Mouse (Mus musculus): ENCODE measurements around the gene Hoxc5. TPM values are rescaled to one million over a fixed set of nuclear protein-coding genes. Genes with fewer than 3 reads are reported as not detected.

Gene Hoxc5
- polyA plus RNA-seq, 1 experiment from 2014 or later, result 5.1 TPM

DNA sequence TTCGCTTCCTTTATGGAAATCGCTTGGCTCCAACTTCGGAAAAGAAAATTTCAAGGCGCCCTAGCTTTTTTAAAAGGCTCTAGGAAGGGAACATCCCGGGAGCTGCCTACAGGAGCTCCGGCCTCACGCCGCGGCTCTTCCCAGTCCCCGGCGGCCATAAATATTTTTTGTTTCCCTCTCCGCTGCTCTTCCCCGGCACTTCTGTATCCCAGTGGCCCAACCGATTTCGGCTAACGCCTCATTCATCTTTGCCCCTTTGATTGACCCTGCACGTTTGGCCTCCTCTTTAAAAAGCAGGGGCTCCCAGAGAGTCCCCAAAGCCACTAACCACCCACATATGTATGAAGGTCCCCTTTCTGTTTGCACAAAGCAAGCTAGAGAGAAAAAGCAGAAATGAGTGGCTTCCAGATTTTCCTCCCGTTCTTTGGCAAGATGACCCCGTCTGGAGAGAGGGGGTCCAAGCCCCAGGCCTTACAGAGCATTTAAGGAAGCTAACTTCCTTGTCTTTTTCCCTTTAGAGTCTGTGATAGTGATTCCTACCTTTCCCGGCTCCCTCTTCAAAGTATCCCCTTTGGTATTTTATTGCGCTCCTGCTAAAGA, 92.2 kb downstream of the Hoxc5 start:
- Histone ChIP-seq H3K9ac (ENCODE audit: low read depth, low read length) (peak overlapping the region; percentile 71), H3K4me3 (ENCODE audit: low read length) (peak overlapping the region; percentile 40), H3K4me1 (ENCODE audit: control insufficient read depth, insufficient read depth, low read length) (peaks cover 60% of the 10 kb centered on the region), H3K27ac (ENCODE audit: low read depth, low read length) (peak overlapping the region; percentile 90), H3K36me3 (ENCODE audit: control insufficient read depth, insufficient read depth, low read length) (no peaks in the 10 kb centered on the region), H3K4me2 (replicated peaks; ENCODE audit: low read depth, low read length) (peak overlapping the region; percentile 65), H3K27me3 (ENCODE audit: control insufficient read depth, insufficient read depth, low read length) (no peaks in the 10 kb centered on the region), H3K9me3 (ENCODE audit: control insufficient read depth, low read length) (no peaks in the 10 kb centered on the region)
- 2% methylated on average over 21 of the region's 21 CpGs for WGBS
- no peak for ATAC-seq (ENCODE audit: low FRiP score, low TSS enrichment)

DNA sequence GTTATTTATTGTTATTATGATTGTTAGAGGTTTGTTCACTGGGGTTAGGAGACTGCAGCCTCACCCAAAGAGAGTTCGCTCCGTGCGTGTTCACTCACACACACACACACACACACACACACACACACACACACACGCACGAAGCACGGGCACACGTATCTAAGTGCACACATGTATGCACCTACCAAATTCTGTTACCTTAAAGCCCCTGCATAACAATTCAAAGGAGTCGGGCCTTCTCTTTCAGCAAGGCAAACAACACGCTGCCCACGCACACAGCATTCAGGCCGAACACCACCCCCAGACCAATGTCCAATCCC, 92.7 kb downstream of the Hoxc5 start:
- Histone ChIP-seq H3K27me3 (ENCODE audit: control insufficient read depth, insufficient read depth, low read length) (no peaks in the 10 kb centered on the region), H3K27ac (ENCODE audit: low read depth, low read length) (peak overlapping the region; percentile 90), H3K9me3 (ENCODE audit: control insufficient read depth, low read length) (no peaks in the 10 kb centered on the region), H3K4me1 (ENCODE audit: control insufficient read depth, insufficient read depth, low read length) (peaks cover 60% of the 10 kb centered on the region), H3K4me3 (ENCODE audit: low read length) (peak overlapping the region; percentile 40), H3K9ac (ENCODE audit: low read depth, low read length) (peak overlapping the region; percentile 71), H3K4me2 (replicated peaks; ENCODE audit: low read depth, low read length) (peak overlapping the region; percentile 65), H3K36me3 (ENCODE audit: control insufficient read depth, insufficient read depth, low read length) (no peaks in the 10 kb centered on the region)
- ATAC-seq (ENCODE audit: low FRiP score, low TSS enrichment), result no peak
- 4% methylated on average over 11 of the region's 11 CpGs for WGBS

DNA sequence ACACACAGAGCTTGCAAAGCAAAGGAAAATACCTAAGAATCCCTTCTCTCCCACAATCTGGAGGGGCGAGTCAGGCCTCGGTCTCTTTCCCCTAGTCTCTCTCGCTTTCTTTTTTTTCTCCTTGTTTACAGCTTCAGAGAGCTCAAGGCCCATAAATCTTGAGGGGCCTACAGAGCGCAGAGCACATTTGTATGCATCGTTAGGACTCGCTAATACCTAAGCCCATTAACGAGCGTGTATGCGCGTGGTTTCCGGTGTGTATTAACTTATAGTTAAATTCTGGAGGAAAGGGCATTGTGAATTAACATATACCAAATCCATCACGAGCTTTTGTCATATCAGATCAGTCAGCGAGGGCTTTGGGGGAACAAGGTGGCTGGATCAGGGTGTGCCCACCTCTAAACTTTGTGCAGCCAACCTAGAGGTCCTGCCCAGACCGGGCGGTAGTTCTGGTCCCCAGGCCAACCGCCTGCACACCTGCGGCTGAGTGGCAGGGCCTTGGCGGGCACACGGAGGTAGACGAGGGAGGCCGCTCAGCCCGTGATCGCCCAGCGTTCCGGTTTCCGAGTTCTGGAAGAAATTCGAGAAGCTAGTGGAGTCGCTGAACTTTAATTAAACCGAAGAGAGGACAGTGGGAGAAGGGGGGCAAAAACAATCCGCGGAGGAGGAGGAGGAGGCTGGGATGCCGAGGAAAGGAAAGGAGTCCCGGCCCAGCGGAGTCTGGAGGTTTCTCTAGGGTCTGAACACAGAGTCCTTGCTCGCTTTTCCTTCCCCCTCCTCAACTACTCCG, 93.3 kb downstream of the Hoxc5 start:
- no peaks in the 10 kb centered on the region for H3K36me3 ChIP-seq (ENCODE audit: control insufficient read depth, insufficient read depth, low read length)
- ATAC-seq (ENCODE audit: low FRiP score, low TSS enrichment), result peak; percentile 89
- no peaks in the 10 kb centered on the region for H3K9me3 ChIP-seq (ENCODE audit: control insufficient read depth, low read length)
- peaks cover 62% of the 10 kb centered on the region for H3K4me1 ChIP-seq (ENCODE audit: control insufficient read depth, insufficient read depth, low read length)
- H3K4me2 ChIP-seq (replicated peaks; ENCODE audit: low read depth, low read length), result peak overlapping the region; percentile 65
- peak overlapping the region; percentile 40 for H3K4me3 ChIP-seq (ENCODE audit: low read length)
- whole genome bisulfite sequencing, result 2% methylated on average over 36 of the region's 36 CpGs
- peak overlapping the region; percentile 71 for H3K9ac ChIP-seq (ENCODE audit: low read depth, low read length)
- H3K27me3 ChIP-seq (ENCODE audit: control insufficient read depth, insufficient read depth, low read length), result no peaks in the 10 kb centered on the region
- H3K27ac ChIP-seq (ENCODE audit: low read depth, low read length), result peak overlapping the region; percentile 90

DNA sequence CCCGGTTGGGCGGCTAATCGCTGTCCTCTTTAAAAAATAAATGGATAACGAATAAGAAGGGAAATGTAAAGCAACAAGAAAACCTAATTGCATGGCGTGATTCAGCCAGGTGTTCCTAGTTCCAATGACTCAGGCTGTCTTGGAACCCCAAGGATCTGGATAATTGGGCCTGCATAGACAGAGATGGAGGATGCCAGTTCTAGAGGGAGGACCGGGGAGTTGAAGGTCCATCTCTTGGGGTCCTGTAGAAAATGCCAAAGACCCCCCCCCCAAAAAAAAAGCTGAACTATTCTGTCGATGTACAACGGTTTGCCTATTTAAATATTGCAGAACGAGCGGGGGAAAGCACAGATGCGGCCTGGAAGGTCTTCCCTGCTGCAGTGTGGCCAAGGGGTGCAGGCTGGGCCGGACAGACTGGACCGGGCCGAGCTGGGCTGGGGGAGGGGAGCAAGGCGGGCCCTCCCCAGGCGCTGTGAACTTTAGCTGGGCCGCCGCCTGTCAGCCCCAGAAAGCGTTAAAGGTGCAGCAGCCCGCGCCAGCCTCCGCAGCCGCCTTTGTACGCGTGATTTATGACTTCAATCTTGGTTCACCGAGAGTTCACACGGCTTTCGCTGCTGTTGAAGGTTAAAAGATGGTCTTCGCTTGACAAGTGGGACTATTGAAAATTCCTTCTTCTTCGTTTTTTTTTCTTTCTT, 94.0 kb downstream of the Hoxc5 start:
- Histone ChIP-seq H3K4me3 (ENCODE audit: low read length) (peak overlapping the region; percentile 40), H3K36me3 (ENCODE audit: control insufficient read depth, insufficient read depth, low read length) (no peaks in the 10 kb centered on the region), H3K9ac (ENCODE audit: low read depth, low read length) (peak overlapping the region; percentile 42), H3K4me2 (replicated peaks; ENCODE audit: low read depth, low read length) (peak overlapping the region; percentile 65), H3K9me3 (ENCODE audit: control insufficient read depth, low read length) (no peaks in the 10 kb centered on the region), H3K4me1 (ENCODE audit: control insufficient read depth, insufficient read depth, low read length) (peaks cover 61% of the 10 kb centered on the region), H3K27ac (ENCODE audit: low read depth, low read length) (peak overlapping the region; percentile 90), H3K27me3 (ENCODE audit: control insufficient read depth, insufficient read depth, low read length) (no peaks in the 10 kb centered on the region)
- ATAC-seq (ENCODE audit: low FRiP score, low TSS enrichment), result peak; percentile 41
- 1% methylated on average over 30 of the region's 30 CpGs for WGBS

DNA sequence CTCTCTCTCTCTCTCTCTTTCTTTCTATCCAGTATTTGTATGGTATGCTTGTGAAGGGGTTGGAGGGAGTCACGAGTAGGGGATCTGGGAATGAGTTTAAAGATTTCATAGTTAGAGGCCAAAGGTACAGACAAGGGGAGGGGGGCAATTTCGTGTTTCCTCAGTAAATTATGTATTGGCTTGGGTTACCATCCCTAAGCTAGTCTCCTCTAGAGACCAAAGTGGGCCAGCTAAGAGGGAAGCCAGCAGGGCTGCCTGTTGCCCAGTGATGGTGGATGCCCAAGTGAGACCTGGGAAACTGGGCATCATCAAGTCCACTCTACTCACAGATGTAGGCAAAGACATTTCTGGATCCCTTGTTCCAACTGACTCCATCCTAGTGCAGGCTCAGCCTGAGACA, 94.7 kb downstream of the Hoxc5 start:
- peak overlapping the region; percentile 65 for H3K4me2 ChIP-seq (replicated peaks; ENCODE audit: low read depth, low read length)
- peaks cover 54% of the 10 kb centered on the region for H3K4me1 ChIP-seq (ENCODE audit: control insufficient read depth, insufficient read depth, low read length)
- peak overlapping the region; percentile 90 for H3K27ac ChIP-seq (ENCODE audit: low read depth, low read length)

DNA sequence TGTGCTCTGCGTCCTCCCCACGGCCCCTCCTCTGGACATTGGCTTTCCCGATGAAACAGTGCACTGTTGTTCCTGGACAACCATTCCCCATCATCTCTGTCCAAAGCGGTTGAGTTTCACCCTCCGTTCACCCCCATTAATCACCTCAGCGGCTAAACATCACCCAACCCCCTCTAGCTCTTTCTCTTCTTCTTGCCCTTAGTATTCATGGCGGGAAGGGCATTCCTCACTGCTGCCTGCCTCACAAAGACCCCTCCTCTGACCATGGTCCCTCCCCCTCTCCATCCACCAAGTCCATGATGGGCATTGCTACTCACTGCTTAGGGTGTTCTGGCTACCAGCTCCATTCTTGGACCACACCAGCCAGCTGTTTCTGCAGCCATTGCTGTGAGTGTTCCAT, 98.4 kb downstream of the Hoxc5 start:
- Histone ChIP-seq H3K9ac (ENCODE audit: low read depth, low read length) (no peak overlapping the region), H3K4me2 (replicated peaks; ENCODE audit: low read depth, low read length) (no peak overlapping the region; the same call in 1 of the 2 replicates), H3K36me3 (ENCODE audit: control insufficient read depth, insufficient read depth, low read length) (no peaks in the 10 kb centered on the region), H3K9me3 (ENCODE audit: control insufficient read depth, low read length) (no peaks in the 10 kb centered on the region), H3K4me3 (ENCODE audit: low read length) (no peak overlapping the region), H3K4me1 (ENCODE audit: control insufficient read depth, insufficient read depth, low read length) (peaks cover 60% of the 10 kb centered on the region), H3K27me3 (ENCODE audit: control insufficient read depth, insufficient read depth, low read length) (no peaks in the 10 kb centered on the region), H3K27ac (ENCODE audit: low read depth, low read length) (peak overlapping the region; percentile 57; the same call in 1 of the 2 replicates)
- ATAC-seq (ENCODE audit: low FRiP score, low TSS enrichment), result peak; percentile 40; the same call in 1 of the 2 replicates
- WGBS, result 2% methylated on average over 7 of the region's 7 CpGs

More for the DNA sequence above, 94.7 kb downstream of the Hoxc5 start:
- H3K4me3 ChIP-seq (ENCODE audit: low read length), result no peak overlapping the region
- H3K9ac ChIP-seq (ENCODE audit: low read depth, low read length), result no peak overlapping the region
- no peaks in the 10 kb centered on the region for H3K27me3 ChIP-seq (ENCODE audit: control insufficient read depth, insufficient read depth, low read length)
- no peak for ATAC-seq (ENCODE audit: low FRiP score, low TSS enrichment)
- 3% methylated on average over 2 of the region's 2 CpGs for WGBS
- H3K36me3 ChIP-seq (ENCODE audit: control insufficient read depth, insufficient read depth, low read length), result no peaks in the 10 kb centered on the region
- H3K9me3 ChIP-seq (ENCODE audit: control insufficient read depth, low read length), result no peaks in the 10 kb centered on the region

MicroRNAs within 50 kb of the gene (microRNA counts, 519-probe panel; counts per million panel counts)
- microRNA mmu-miR-615-3p, result not detected
- not detected for microRNA mmu-miR-615-5p

Small RNA genes within 50 kb of the gene (microRNA-seq; reads per million reads assigned to microRNA genes)
- gene Mir196a-2 (2,633 reads per million, percentile 86 among the genes with 10 or more reads in this experiment), gene Mir615 (6,683 reads per million, percentile 92 among the genes with 10 or more reads in this experiment)

Other genes starting within 250 kb of the Hoxc5 start
- 26.1 and 41.3 TPM in 2 replicates for gene Calcoco1, start 245.3 kb upstream of the Hoxc5 start, polyA plus RNA-seq (2014; fragmentation: Nextera tagmentation; extraction: Ambion mirVana)
- not detected in 2 replicates for gene Hoxc13, start 46.3 kb upstream of the Hoxc5 start, polyA plus RNA-seq (2014; fragmentation: Nextera tagmentation; extraction: Ambion mirVana)
- not detected in 2 replicates for gene Hoxc12, start 30.7 kb upstream of the Hoxc5 start, polyA plus RNA-seq (2014; fragmentation: Nextera tagmentation; extraction: Ambion mirVana)
- gene Hoxc11, start 13.0 kb upstream of the Hoxc5 start, polyA plus RNA-seq (2014; fragmentation: Nextera tagmentation; extraction: Ambion mirVana), result 2.9 and 4.4 TPM in 2 replicates
- gene Hoxc10, start 647 bp upstream of the Hoxc5 start, polyA plus RNA-seq (2014; fragmentation: Nextera tagmentation; extraction: Ambion mirVana), result 62.9 and 64.5 TPM in 2 replicates
- 10.3 and 10.7 TPM in 2 replicates for gene Hoxc9, start 9.0 kb downstream of the Hoxc5 start, polyA plus RNA-seq (2014; fragmentation: Nextera tagmentation; extraction: Ambion mirVana)
- 12.6 and 13.8 TPM in 2 replicates for gene Hoxc8, start 23.2 kb downstream of the Hoxc5 start, polyA plus RNA-seq (2014; fragmentation: Nextera tagmentation; extraction: Ambion mirVana)
- 12.3 and 16.1 TPM in 2 replicates for gene Hoxc6, start 30.8 kb downstream of the Hoxc5 start, polyA plus RNA-seq (2014; fragmentation: Nextera tagmentation; extraction: Ambion mirVana)
- 7.4 and 8.6 TPM in 2 replicates for gene Hoxc4, start 51.5 kb downstream of the Hoxc5 start, polyA plus RNA-seq (2014; fragmentation: Nextera tagmentation; extraction: Ambion mirVana)
- gene Smug1, start 199.6 kb downstream of the Hoxc5 start, polyA plus RNA-seq (2014; fragmentation: Nextera tagmentation; extraction: Ambion mirVana), result 11.5 and 19.5 TPM in 2 replicates